Mouse (Mus musculus): Measurements from ENCODE around the gene Ttll4. TPM values are rescaled to one million over a fixed set of nuclear protein-coding genes. Genes with fewer than 3 reads are reported as not detected.
A peak's percentile ranks its signal among the peaks of the same experiment; 100 is the strongest.

Ttll4 gene
- 29.4 and 42.5 TPM in 2 replicates for polyA plus RNA-seq (2011; ENCODE audit: insufficient read length, low read depth, missing spikeins)

- Histone ChIP-seq H3K27ac (ENCODE audit: insufficient read depth, low read length) (peak within 1 kb of the TSS; percentile 70), H3K4me3 (ENCODE audit: insufficient read depth, low read length) (peak within 1 kb of the TSS; percentile 100), H3K4me1 (ENCODE audit: control insufficient read depth, insufficient read depth, low read length) (no peaks in the 10 kb centered on the region)
- TF ChIP-seq POLR2A (IDR thresholded peaks at IDR 0.05; ENCODE audit: low read depth, low read length): peak; percentile 71
- peak; percentile 60; the same call in 1 of the 2 replicates for TF ChIP-seq CTCF (IDR thresholded peaks at IDR 0.05; ENCODE audit: borderline replicate concordance, insufficient read depth, low read length)
These were observed at the start of gene Ttll4 for GRCm38 (mm10) chr1:74661448-74662195. TSS of gene Ttll4 (plus strand) at chr1:74661745.

- TF ChIP-seq POLR2A (IDR thresholded peaks at IDR 0.05; ENCODE audit: low read depth, low read length): no peak
- TF ChIP-seq CTCF (IDR thresholded peaks at IDR 0.05; ENCODE audit: borderline replicate concordance, insufficient read depth, low read length): no peak
- no peak overlapping the region for H3K27ac ChIP-seq (ENCODE audit: insufficient read depth, low read length)
- H3K4me1 ChIP-seq (ENCODE audit: control insufficient read depth, insufficient read depth, low read length): no peaks in the 10 kb centered on the region
- H3K4me3 ChIP-seq (ENCODE audit: insufficient read depth, low read length): no peak overlapping the region
These were observed 37.4 kb upstream of the Ttll4 start for GRCm38 (mm10) chr1:74624183-74624582.

GRCm38 (mm10) chr1:74626076-74626475 is 35.5 kb upstream of the Ttll4 start:
- no peak for TF ChIP-seq CTCF (IDR thresholded peaks at IDR 0.05; ENCODE audit: borderline replicate concordance, insufficient read depth, low read length)
- no peak for TF ChIP-seq POLR2A (IDR thresholded peaks at IDR 0.05; ENCODE audit: low read depth, low read length)
- no peak overlapping the region for H3K4me3 ChIP-seq (ENCODE audit: insufficient read depth, low read length)
- no peak overlapping the region for H3K27ac ChIP-seq (ENCODE audit: insufficient read depth, low read length)
- H3K4me1 ChIP-seq (ENCODE audit: control insufficient read depth, insufficient read depth, low read length): no peaks in the 10 kb centered on the region

GRCm38 (mm10) chr1:74628001-74628400 is 33.5 kb upstream of the Ttll4 start:
- Histone ChIP-seq H3K4me1 (ENCODE audit: control insufficient read depth, insufficient read depth, low read length) (no peaks in the 10 kb centered on the region), H3K4me3 (ENCODE audit: insufficient read depth, low read length) (no peak overlapping the region), H3K27ac (ENCODE audit: insufficient read depth, low read length) (no peak overlapping the region)
- TF ChIP-seq POLR2A (IDR thresholded peaks at IDR 0.05; ENCODE audit: low read depth, low read length) (no peak), CTCF (IDR thresholded peaks at IDR 0.05; ENCODE audit: borderline replicate concordance, insufficient read depth, low read length) (no peak)

- H3K4me1 ChIP-seq (ENCODE audit: control insufficient read depth, insufficient read depth, low read length): no peaks in the 10 kb centered on the region
- TF ChIP-seq POLR2A (IDR thresholded peaks at IDR 0.05; ENCODE audit: low read depth, low read length) (no peak), CTCF (IDR thresholded peaks at IDR 0.05; ENCODE audit: borderline replicate concordance, insufficient read depth, low read length) (no peak)
- H3K27ac ChIP-seq (ENCODE audit: insufficient read depth, low read length): no peak overlapping the region
- no peak overlapping the region for H3K4me3 ChIP-seq (ENCODE audit: insufficient read depth, low read length)
These were observed 28.8 kb upstream of the Ttll4 start for GRCm38 (mm10) chr1:74632734-74633133.

GRCm38 (mm10) chr1:74643524-74643923 is 18.0 kb upstream of the Ttll4 start:
- Histone ChIP-seq H3K27ac (ENCODE audit: insufficient read depth, low read length) (no peak overlapping the region), H3K4me1 (ENCODE audit: control insufficient read depth, insufficient read depth, low read length) (no peaks in the 10 kb centered on the region), H3K4me3 (ENCODE audit: insufficient read depth, low read length) (no peak overlapping the region)
- no peak for TF ChIP-seq POLR2A (IDR thresholded peaks at IDR 0.05; ENCODE audit: low read depth, low read length)
- TF ChIP-seq CTCF (IDR thresholded peaks at IDR 0.05; ENCODE audit: borderline replicate concordance, insufficient read depth, low read length): no peak

GRCm38 (mm10) chr1:74643926-74644325 is 17.6 kb upstream of the Ttll4 start:
- no peaks in the 10 kb centered on the region for H3K4me1 ChIP-seq (ENCODE audit: control insufficient read depth, insufficient read depth, low read length)
- TF ChIP-seq POLR2A (IDR thresholded peaks at IDR 0.05; ENCODE audit: low read depth, low read length) (no peak), CTCF (IDR thresholded peaks at IDR 0.05; ENCODE audit: borderline replicate concordance, insufficient read depth, low read length) (no peak)
- H3K27ac ChIP-seq (ENCODE audit: insufficient read depth, low read length): no peak overlapping the region
- H3K4me3 ChIP-seq (ENCODE audit: insufficient read depth, low read length): no peak overlapping the region

- peak overlapping the region; percentile 70; the same call in 1 of the 2 replicates for H3K27ac ChIP-seq (ENCODE audit: insufficient read depth, low read length)
- H3K4me3 ChIP-seq (ENCODE audit: insufficient read depth, low read length): peak overlapping the region; percentile 100
- TF ChIP-seq CTCF (IDR thresholded peaks at IDR 0.05; ENCODE audit: borderline replicate concordance, insufficient read depth, low read length): no peak
- no peak for TF ChIP-seq POLR2A (IDR thresholded peaks at IDR 0.05; ENCODE audit: low read depth, low read length)
- H3K4me1 ChIP-seq (ENCODE audit: control insufficient read depth, insufficient read depth, low read length): no peaks in the 10 kb centered on the region
These were observed 814 bp downstream of the Ttll4 start for GRCm38 (mm10) chr1:74662253-74662865.

GRCm38 (mm10) chr1:74665153-74665552 is 3.6 kb downstream of the Ttll4 start:
- Histone ChIP-seq H3K27ac (ENCODE audit: insufficient read depth, low read length) (no peak overlapping the region), H3K4me3 (ENCODE audit: insufficient read depth, low read length) (no peak overlapping the region), H3K4me1 (ENCODE audit: control insufficient read depth, insufficient read depth, low read length) (no peaks in the 10 kb centered on the region)
- no peak for TF ChIP-seq CTCF (IDR thresholded peaks at IDR 0.05; ENCODE audit: borderline replicate concordance, insufficient read depth, low read length)
- TF ChIP-seq POLR2A (IDR thresholded peaks at IDR 0.05; ENCODE audit: low read depth, low read length): no peak

GRCm38 (mm10) chr1:74668371-74668770 is 6.8 kb downstream of the Ttll4 start:
- H3K4me3 ChIP-seq (ENCODE audit: insufficient read depth, low read length): no peak overlapping the region
- H3K27ac ChIP-seq (ENCODE audit: insufficient read depth, low read length): no peak overlapping the region
- no peak for TF ChIP-seq CTCF (IDR thresholded peaks at IDR 0.05; ENCODE audit: borderline replicate concordance, insufficient read depth, low read length)
- no peak for TF ChIP-seq POLR2A (IDR thresholded peaks at IDR 0.05; ENCODE audit: low read depth, low read length)
- no peaks in the 10 kb centered on the region for H3K4me1 ChIP-seq (ENCODE audit: control insufficient read depth, insufficient read depth, low read length)

Data from embryonic fibroblast, embryonic 13.5 days (primary cell).